Mouse (Mus musculus) ES-Bruce4 (cell line): ENCODE measurements around the gene Rapgef1.

Source experiments
- CTCF ChIP-seq: IDR thresholded peaks from one replicate; pipeline ENCODE4 v1.8.1; 2011; ENCODE audit warnings: low read depth, low read length
- EP300 ChIP-seq: IDR thresholded peaks from 2 replicates; pipeline ENCODE4 v1.6.1; 2011; ENCODE audit warnings: low read depth, low read length; ENCODE audit not compliant: insufficient read depth

DNA sequence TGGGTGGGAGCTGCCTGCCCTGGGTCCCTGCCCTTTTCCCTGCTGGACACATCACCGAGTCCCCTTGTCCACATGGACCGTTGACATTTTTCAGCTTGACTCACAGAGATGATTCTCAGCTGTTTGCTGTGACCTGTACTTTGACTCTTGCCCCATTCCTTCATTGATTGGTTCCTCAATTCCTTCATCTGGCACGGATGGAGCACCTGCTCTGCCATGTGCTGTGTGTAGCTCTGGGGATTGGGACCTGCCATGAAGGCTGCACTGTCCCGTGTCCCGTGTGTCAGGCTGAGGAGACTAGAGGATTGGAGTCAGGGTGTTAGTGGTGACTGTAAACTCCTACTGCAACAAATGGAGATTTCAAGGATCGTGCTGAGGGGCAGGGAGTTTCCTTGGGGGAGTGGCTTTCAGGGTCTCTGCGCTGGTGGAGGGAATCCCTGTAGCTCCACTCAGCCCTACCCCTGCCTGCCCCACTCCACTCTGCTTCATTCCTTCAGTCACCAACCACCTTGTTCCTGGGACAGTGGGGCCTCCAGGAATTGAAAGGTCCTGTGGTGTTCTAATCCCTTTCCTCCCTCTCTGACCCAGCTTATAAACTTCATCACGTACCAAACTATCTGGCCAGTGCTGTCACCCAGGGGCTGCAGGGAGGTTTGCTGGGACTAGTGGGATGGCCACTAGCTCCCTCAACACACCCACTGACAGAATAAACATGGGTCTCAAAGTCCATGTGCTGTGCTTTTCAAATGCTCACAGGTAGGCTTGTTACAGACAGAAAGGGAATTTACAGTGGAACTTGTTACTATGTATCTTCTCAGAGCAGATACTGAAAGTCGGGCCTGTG is 3.9 kb downstream of the Rapgef1 start:
- TF ChIP-seq CTCF (no peak), EP300 (no peak)
